Mouse (Mus musculus): ENCODE measurements around the gene Pold3.

GRCm38 (mm10) chr7:100168654-100169053 is 47.3 kb upstream of the Pold3 start:
- TF ChIP-seq CEBPB (IDR thresholded peaks at IDR 0.05; ENCODE audit: low read depth) (no peak), CTCF (IDR thresholded peaks at IDR 0.05; ENCODE audit: control insufficient read depth, insufficient read depth, insufficient read length) (no peak), USF1 (IDR thresholded peaks at IDR 0.05; ENCODE audit: low read depth) (no peak), MAX (IDR thresholded peaks at IDR 0.05) (no peak)

Data from C2C12 (cell line).